8 mouse cellular contexts compared by ENCODE assay signal in the genomic region with DNA sequence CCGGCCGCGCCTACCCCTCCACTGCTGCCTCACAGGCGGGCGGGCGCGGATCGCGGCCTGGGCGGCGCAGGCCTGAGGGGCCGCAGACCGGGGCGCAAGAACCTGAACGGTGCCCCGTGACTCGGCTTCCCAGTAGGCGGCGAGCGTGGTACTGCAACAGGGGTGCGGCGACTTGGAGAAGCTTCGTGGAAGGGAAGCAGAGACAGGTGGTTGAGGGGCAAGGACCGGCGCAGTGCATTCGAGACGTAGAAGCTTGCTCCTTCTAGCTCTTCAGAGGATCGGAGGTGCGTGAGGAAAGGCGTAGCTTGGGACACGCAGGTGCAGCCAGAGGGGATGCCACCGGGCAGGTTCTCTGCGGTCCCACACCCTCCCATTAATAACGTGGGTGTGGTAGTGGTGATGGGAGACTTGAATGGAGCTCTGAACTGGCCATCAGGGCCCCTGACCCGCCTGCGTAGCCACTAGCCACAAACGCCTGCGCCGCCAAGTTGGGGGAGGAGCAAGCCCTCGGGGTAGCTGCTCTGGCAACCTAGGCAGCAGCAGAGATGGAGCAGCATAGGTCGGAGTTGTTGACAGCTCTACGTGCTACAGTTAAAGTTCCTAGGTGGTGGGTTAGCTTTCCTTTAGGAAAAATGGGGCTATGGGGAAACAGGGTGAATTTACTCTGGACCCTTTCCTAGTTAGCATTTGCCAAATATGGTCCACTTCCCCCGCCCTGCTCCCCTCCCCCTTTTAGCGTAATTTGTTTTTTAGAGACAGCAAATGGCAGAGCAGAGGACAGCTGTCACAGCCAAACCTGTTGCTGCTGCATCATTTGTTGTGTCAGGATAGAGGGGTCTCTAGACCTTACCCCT. TPM values are rescaled to one million over a fixed set of nuclear protein-coding genes. Genes with fewer than 3 reads are reported as not detected.
DNase-seq lines count a peak whose midpoint lies in the region; ATAC-seq and TF ChIP-seq lines count a peak whose summit lies in the region.

No protein-coding gene starts in this region.

- H3K36me3 ChIP-seq in neural tube, embryonic 15.5 days: no peaks in the 10 kb centered on the region

- peak overlapping the region; percentile 96 for H3K4me3 ChIP-seq in lung, adult 2 months (replicated peaks; ENCODE audit: extremely low read depth, low read depth, low read length)
- peak overlapping the region; percentile 65 for H3K4me3 ChIP-seq in neural tube, embryonic 15.5 days (replicated peaks)

- H3K9ac ChIP-seq in neural tube, embryonic 15.5 days (replicated peaks): peak overlapping the region; percentile 72

- H3K27ac ChIP-seq in neural tube, embryonic 15.5 days (replicated peaks): peak overlapping the region; percentile 88

- TF ChIP-seq POLR2A in lung, adult 2 months (IDR thresholded peaks at IDR 0.05; ENCODE audit: borderline replicate concordance, extremely low read depth, low read depth, low read length): peak; percentile 30; the same call in 1 of the 2 replicates

- DNase-seq in MN1 (ENCODE audit: low spot score): peak; percentile 84
- DNase-seq in cerebellum, adult 8-10 months: peak; percentile 80
- peak; percentile 50 for DNase-seq in forelimb bud, embryonic 11.5 days (ENCODE audit: low read depth, low spot score)
- peak; percentile 78 for DNase-seq in heart, postnatal 4 days
- peak; percentile 65 to 70 for DNase-seq in layer of hippocampus, adult 8-10 months (ENCODE audit: low spot score in 2 of 2)
- peak; percentile 86 for DNase-seq in lung, adult 2 months
- DNase-seq in thymus, postnatal 0 days (ENCODE audit: low spot score): peak; percentile 55

- peak; percentile 89 for ATAC-seq in neural tube, embryonic 15.5 days (ENCODE audit: low FRiP score)

- peak; percentile 28; the same call in 1 of the 2 replicates for TF ChIP-seq CTCF in lung, adult 2 months (IDR thresholded peaks at IDR 0.05; ENCODE audit: insufficient read depth, low read length)

- no peaks in the 10 kb centered on the region for H3K27me3 ChIP-seq in neural tube, embryonic 15.5 days (replicated peaks)

- peak overlapping the region; percentile 90 for H3K4me2 ChIP-seq in neural tube, embryonic 15.5 days

- peaks cover 13% of the 10 kb centered on the region for H3K4me1 ChIP-seq in lung, adult 2 months (ENCODE audit: control insufficient read depth, insufficient read depth, low read length)
- peaks cover 29% of the 10 kb centered on the region for H3K4me1 ChIP-seq in neural tube, embryonic 15.5 days

- WGBS in lung, adult 2 months: under 1% methylated on average over 44 of the region's 44 CpGs
- WGBS in neural tube, embryonic 15.5 days: 2% methylated on average over 44 of the region's 44 CpGs

- H3K9me3 ChIP-seq in neural tube, embryonic 15.5 days (replicated peaks): no peaks in the 10 kb centered on the region

RNA-seq across cellular contexts. Expression of a gene that starts 38.1 kb away (rescaled TPM):
- total RNA-seq in heart, postnatal 4 days (2021): 100 to 1,000 TPM; 225 to 235 TPM
- 10 to 100 TPM; 32.2 to 56.7 (median 45.5) TPM for total RNA-seq in layer of hippocampus, adult 8-10 months (2022)
- 79.8 and 101 TPM in 2 replicates for polyA plus RNA-seq in lung, adult 2 months (2012; rRNA removed)
- polyA plus RNA-seq in neural tube, embryonic 15.5 days (2015; fragmentation: Nextera tagmentation; extraction: Ambion mirVana): 29.4 and 39.4 TPM in 2 replicates
- 36.8 and 37.4 TPM in 2 replicates for polyA plus RNA-seq in thymus, postnatal 0 days (2015; fragmentation: Nextera tagmentation; extraction: Ambion mirVana)

Comparison
In these comparisons a context has a peak if more than half of its experiments do, and no peak if none do; other contexts are left out.
1. Peak in every context shown above with its lines: DNase-seq, ATAC-seq, H3K4me3 ChIP-seq and H3K27ac ChIP-seq.